Mouse (Mus musculus) MEL (cell line): ENCODE data around the gene Acacb.

Experiments
- CTCF ChIP-seq, 3 experiments: IDR thresholded peaks in 2 of 3; conservative IDR thresholded peaks in 1 of 3; 2 replicates each; pipeline ENCODE4 v1.5.1; 2011 to 2012; ENCODE audit warnings: low read length in 3 of 3, low read depth in 2 of 3, mild to moderate bottlenecking in 2 of 3, improper control_type of control experiment in 1 of 3, inconsistent platforms in 1 of 3, mixed read lengths in 1 of 3, moderate library complexity in 1 of 3; ENCODE audit not compliant: control insufficient read depth in 1 of 3, insufficient read depth in 1 of 3, poor library complexity in 1 of 3, severe bottlenecking in 1 of 3
- POLR2A ChIP-seq, 2 experiments: IDR thresholded peaks; 2 replicates each; pipeline ENCODE4 v1.6.1; 2011 to 2012; ENCODE audit warnings: low read length in 2 of 2, mild to moderate bottlenecking in 2 of 2, control low read depth in 1 of 2, improper control_type of control experiment in 1 of 2, low read depth in 1 of 2, moderate library complexity in 1 of 2; ENCODE audit not compliant: control insufficient read depth in 1 of 2, insufficient read depth in 1 of 2, poor library complexity in 1 of 2
- POLR2AphosphoS2 ChIP-seq: IDR thresholded peaks from 2 replicates; pipeline ENCODE4 v1.6.1; 2011; ENCODE audit warnings: low read length, improper control_type of control experiment
- TAL1 ChIP-seq: IDR thresholded peaks from 2 replicates; pipeline ENCODE4 v1.6.1; 2012; ENCODE audit warnings: mild to moderate bottlenecking, inconsistent platforms, low read length, moderate library complexity, mixed read lengths
- USF2 ChIP-seq, 2 experiments: IDR thresholded peaks; 2 replicates each; pipeline ENCODE4 v1.6.1; 2011 to 2012; ENCODE audit warnings: improper control_type of control experiment in 2 of 2, low read length in 2 of 2, borderline replicate concordance in 1 of 2, inconsistent platforms in 1 of 2, low read depth in 1 of 2, mild to moderate bottlenecking in 1 of 2; ENCODE audit not compliant: insufficient read depth in 1 of 2

DNA sequence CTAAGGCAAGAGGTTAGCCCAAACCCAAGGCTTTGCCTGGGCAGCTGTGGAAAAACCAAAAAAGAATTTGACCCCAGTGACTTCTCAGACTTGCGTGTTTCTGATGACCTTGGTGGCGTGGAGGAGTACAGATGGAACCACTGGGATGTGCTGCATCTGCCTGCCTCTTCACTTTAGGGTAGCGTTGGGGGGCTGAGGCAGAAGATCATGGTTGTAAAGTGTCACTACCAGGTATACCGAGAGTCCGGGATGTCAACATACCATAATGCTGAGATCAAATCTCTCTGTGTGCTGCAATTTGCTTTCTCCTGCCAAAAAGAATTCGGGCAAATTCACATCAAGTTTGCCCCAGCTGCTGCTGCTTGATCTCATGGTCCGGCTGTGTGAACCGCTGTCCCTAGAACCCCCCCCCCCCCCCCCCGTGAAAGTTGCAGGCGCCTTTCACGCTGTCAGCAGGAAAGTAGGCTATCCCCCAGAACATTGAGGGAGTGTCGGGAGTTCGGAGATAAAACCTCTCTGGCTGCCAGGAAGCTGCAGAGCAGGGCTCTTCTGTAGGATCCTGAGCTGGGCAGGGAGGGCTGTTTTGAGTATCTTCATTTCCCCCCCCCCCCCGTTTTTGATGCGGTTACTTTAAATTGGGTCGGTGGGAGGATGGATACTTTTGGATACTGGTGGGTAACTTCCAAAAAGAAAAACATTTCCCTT lies 27.7 kb downstream of the Acacb start:
- TF ChIP-seq CTCF (IDR thresholded peaks at IDR 0.05 in 2 of 3, conservative IDR thresholded peaks at IDR 0.05 in 1 of 3; ENCODE audit: control insufficient read depth in 1 of 3, insufficient read depth in 1 of 3, low read depth in 2 of 3, low read length in 3 of 3, poor library complexity in 1 of 3, severe bottlenecking in 1 of 3), result no peak
- no peak for TF ChIP-seq POLR2A (IDR thresholded peaks at IDR 0.05; ENCODE audit: control insufficient read depth in 1 of 2, insufficient read depth in 1 of 2, low read depth in 1 of 2, low read length in 2 of 2, poor library complexity in 1 of 2)
- TF ChIP-seq USF2 (IDR thresholded peaks at IDR 0.05; ENCODE audit: borderline replicate concordance in 1 of 2, insufficient read depth in 1 of 2, low read depth in 1 of 2, low read length in 2 of 2), result no peak
- no peak for TF ChIP-seq TAL1
- no peak for TF ChIP-seq POLR2AphosphoS2
